Mouse (Mus musculus) heart, postnatal 0 days (tissue): Measurements from ENCODE around the gene Fads2.

Experiments used
- CTCF ChIP-seq: IDR thresholded peaks from 2 replicates; pipeline ENCODE4 v1.5.1; 2016; ENCODE audit warnings: antibody characterized with exemption, control low read depth, low read depth
- EP300 ChIP-seq: IDR thresholded peaks from 2 replicates; pipeline ENCODE4 v1.6.1; 2016; ENCODE audit warnings: antibody characterized with exemption, low read depth

DNA sequence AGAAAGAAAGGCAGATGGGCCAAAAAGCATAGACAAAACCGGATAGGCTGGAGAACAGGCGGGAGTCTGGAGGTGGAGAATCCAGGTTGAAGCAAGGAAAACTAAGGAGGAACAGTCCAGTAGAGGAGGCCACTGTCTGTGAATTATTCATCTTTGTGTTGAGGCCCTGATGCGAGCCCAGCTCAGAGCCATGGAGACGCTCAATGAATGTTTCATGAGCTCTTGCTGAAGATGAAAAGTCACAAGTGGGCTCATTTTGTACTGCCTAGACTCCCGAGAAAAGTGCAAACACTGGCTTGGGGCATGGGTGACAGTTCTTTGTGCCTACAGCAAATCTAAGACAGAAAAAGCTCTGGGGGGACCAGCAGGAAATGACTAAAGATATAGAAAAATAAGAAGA is 3.7 kb downstream of the Fads2 start:
- TF ChIP-seq CTCF (no peak), EP300 (no peak)
